Mouse (Mus musculus): Measurements from ENCODE around the gene Ercc6l2.
A peak's percentile ranks its signal among the peaks of the same experiment; 100 is the strongest.
"Not testable (repeated sequence)": the region's sequence is repeated elsewhere in the genome, so short reads cannot be mapped to it uniquely, and the experiment has no call there.

Gene Ercc6l2

DNA sequence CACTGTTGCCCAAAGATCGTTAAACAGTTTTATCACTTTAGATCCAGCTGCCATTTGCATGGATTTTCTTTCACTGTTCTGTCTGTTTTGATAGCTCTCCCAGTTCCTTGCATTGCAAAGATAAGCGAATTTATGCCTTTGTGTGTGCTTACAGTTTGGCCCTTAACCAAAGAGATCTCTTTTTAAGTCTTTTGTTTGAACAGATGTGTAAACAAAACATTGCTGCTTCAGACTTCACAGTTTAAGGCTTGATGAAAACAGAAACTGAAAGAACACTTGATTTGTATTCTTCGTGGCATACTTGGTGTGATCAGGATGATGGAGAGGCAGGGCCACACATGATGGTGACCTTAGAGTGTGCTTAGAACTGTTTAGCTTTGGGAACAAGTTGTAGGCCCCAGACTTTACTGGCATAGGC, 70.5 kb downstream of the Ercc6l2 start:
- no peak for DNase-seq

DNA sequence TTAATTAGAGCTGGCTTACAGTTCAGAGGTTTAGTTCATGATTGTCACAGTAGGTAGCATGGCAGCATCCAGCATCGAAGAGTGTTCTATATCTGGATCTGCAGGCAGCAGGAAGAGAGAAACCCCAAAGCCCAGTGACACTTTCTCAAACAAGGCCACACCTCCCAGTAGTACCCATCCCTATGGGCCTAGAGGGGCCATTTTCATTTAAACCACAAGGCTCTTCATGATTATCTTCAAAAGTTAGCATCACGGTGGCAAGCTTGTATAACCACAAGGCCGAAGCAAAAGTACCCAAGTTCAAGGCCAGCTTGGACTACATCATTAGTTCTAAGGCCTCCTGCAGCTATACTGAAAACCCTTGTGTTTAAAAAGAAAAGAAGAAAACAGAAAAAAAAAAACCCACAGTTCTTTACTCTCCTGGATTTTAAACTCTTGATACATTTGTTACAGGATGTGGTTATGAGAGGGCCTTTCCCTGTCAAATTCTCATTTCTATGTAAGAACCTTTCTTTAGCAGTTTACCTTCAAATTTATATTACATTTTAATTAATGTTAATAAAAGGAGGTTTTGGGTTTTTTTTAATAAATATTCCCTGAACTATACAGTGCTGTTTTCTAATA, 71.5 kb downstream of the Ercc6l2 start:
- no peak for DNase-seq

DNA sequence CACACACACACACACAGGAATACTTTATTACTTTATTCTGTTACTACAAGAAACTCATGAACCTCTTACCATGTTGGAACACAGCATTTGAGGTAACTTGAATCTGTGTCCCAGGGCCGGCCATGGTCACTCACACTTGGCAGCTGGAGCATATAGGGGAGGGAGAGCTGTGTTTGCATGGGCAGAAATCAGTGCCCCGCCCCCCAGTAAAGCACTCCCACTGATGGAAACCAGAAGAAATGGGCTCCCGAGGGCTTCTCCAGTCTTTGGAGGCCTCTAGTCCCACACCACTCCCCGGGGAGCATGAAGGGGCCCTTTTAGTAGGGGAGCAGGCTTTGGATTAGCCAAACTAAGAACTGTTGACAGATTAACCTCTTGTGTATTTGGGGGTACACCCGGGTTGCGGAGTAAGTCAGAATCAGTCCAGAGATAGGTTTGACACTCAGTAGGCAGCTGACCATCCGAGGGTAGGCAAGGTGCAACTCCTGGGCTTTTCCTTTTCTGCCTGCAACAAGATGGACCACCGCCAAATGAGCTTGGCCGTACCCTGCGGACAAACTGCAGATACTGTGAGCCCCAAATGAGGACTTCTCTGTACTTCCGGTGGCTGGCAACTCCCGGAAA, 85.8 kb downstream of the Ercc6l2 start:
- DNase-seq = peak; percentile 27 to 68

DNA sequence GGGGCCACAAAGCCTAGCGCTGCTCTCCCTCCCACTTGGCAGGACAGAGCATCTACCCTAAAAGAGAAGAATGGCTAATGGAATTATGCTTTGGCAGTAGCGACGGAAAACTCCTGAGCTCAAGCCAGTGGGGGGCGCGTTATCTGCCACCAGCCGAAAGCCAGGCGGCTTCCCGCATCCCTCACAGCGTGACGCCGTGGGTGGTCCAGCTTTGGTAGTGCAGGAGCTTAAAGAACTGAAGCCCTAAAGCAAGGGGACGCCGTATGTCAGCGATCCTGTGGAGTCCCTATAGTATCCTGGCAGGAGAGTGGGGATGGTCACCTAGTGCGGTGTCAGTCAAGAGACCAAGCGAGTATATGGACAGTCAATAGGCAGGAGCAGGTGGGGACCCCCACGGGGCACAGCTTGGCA, 86.3 kb downstream of the Ercc6l2 start:
- peak in 1 of 2 experiments; percentile 73 for DNase-seq

GRCm38 (mm10) chr13:63901714-63902597, 86.9 kb downstream of the Ercc6l2 start:
- DNase-seq = peak; percentile 71 to 77

GRCm38 (mm10) chr13:63906516-63906915, 91.5 kb downstream of the Ercc6l2 start:
- DNase-seq = peak; percentile 39 to 57

DNA sequence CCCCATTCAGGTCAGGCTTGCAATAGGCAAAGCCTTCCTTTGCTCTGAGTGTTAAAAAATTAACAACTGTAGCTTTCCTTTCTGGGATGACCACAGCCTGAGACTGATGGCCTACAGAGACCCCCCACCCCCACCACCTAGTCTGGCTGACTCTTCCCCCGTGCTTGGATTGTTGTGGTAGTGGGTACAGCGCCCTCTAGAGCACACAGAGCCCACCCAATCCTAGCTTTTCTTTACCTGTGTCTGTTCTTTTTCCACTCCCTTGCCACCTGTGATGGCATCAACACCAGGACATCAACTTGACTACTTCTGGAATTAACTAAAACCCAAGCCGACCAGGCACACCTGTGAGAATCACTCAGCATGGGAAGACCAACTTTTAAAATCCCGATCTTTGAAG, 92.4 kb downstream of the Ercc6l2 start:
- no peak for DNase-seq

DNA sequence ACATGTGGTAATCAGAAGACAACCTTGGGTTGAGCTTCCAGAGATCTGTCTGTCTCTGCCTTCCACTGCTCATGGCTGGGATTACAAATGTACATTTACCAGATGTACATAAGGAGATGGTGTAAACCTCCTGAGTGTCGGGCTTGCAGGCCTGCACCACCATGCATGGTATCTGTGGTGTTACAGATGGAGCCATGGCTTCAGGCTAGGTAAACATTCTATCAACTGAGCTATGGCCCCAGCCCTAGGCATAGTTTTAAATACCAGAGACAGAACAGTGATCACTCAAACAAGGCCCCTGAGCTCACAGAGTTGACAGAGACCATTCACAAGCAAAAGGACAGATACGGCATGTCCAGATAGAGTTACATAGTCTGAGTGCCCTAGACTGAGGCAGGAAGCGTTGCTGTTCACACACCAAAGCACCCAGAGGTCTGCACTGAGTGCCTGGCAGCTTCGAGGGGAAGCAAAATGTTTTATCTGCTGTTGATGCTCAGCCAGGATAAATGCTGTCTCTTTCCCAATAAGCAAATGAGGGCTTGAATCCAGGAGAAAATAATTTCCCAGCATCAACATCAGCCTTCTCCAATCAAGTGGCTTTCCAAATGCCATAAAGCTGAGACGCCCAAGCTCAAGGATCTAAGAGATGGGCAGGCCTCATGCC, 95.2 kb downstream of the Ercc6l2 start:
- no peak for DNase-seq

- DNase-seq = no peak
These were observed 96.6 kb downstream of the Ercc6l2 start for GRCm38 (mm10) chr13:63911617-63912016.

DNA sequence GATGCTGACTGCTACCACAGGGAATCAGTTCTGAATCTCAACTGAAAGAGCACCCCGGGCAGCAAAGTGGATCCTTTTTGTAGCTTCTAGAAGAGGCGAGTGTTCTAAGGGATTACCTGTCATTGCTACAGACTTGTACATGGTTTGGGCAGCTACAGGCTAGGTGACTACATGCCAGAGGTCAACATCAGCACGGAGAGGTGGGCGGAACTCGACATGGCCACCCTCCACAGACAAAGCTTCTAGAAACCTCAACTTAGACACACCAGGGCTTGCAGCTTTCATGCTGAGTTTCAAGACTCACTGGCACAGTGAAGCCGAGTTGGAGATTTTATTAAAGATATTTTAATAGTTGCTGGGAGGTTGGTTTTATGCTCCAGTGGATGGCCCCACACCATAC, 98.1 kb downstream of the Ercc6l2 start:
- DNase-seq = no peak

DNA sequence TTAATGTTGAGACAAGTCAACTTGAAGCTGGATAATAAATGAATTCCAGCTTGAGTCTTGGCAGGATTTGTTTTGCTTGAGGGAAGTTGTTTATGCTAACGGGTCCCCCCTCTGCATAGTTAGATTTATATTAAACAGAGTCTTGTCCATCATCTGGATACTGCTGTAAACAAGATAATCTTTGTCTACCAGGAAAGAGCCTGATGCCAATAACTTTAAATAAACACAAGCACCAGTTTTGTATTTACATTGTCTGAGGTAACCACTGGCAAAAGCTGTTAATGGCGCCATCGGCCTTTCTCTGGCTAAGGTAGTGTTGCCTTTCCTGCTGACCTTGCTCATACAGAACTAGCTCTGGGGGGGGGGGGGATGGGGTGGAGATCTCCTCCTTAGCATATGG, 100.1 kb downstream of the Ercc6l2 start:
- DNase-seq = no peak

DNA sequence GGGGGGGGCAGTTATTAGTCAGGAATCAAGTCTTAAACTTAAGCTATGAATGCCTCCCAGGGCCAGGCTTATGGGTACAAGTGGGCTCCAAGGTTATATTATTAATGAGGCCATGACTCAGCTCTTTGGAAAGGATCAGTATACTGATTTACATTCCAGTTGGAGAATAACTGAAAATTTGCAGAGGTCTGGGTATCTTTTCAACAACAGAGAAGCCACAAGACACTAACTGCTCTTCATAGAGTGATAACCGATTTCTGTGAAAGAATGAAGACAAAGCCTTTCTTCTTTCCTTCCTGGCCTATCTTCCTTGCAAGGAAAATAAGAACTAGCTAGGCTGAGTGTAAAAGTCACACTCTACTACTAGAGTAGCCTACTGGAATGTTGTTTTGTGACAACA, 100.6 kb downstream of the Ercc6l2 start:
- no peak for DNase-seq

- no peak for DNase-seq
These were observed 101.5 kb downstream of the Ercc6l2 start for GRCm38 (mm10) chr13:63916568-63916967.

- peak; percentile 83 to 85 for DNase-seq
These were observed 102.2 kb downstream of the Ercc6l2 start for GRCm38 (mm10) chr13:63917198-63917767.

GRCm38 (mm10) chr13:63917776-63918621, 103.0 kb downstream of the Ercc6l2 start:
- peak; percentile 66 to 70 for DNase-seq

DNA sequence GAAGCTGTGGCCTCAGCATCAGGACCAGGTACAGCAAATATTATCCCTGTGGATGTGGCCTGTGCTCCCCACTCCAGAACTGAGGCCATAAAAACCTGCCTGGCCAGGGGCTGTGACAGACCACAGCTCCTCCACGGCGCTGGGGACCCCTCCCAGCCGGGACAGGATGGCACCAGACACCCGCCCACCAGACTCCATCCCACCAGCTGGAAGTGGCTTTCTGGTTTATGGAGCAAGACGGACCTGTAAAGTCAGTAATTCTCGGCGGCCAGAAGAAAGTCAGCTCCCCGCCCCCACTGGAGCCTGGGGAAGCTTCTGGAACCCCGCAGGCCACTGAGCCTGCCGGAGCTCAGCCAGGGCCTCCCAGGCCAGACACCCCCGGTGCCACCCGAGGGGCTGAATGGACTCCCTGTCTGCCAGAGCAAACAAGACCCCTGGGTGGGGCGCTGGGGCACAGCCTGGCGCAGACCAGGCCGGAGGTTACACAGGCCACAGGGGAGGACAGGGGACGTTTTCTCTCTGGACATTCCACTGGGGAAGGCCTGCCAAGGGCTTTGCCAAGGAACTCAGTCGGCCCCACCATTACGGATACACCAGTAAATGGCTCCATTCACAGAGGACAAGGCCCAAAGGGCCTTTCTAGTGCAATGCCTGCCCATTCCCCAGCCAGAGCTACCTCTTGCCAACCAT, 103.8 kb downstream of the Ercc6l2 start:
- DNase-seq = peak; percentile 49 to 55

DNA sequence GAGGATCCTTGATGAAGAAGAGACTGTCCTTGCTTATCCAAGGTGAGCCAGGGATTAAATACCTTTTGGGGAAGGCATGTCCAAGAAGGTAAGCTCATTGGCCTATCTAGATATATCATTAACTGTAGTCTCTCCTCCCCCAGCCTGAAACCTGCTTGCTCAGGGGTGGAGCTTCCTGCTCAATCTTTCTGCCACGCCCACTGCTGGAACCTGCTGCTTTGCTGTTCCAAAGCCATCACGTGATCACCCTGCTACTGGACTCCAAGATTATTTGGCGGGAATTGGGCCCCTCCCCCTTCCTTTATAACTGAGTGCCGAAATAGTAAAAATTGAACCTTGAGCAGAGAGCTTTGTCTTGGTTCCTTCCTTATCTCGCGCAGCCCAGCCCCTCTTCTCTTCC, 109.0 kb downstream of the Ercc6l2 start:
- DNase-seq = not testable (repeated sequence)

DNA sequence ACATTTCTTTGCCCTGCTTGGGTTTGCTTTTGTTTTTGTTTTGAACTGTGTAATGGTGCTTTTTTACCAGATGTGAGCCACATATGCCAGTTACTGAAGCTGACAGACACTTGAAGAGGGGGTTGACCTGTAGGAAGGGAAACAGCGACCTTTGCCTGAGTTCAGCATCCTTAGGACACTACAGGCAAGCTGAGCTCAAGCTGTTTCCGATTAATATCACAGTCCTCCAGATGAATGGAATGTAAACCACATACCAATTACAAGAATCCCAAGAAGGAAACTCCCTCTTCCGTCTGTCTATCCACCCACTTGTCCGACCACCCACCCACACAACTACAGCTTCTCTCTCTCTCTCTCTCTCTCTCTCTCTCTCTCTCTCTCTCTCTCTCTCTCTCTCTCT, 112.3 kb downstream of the Ercc6l2 start:
- DNase-seq = no peak

- DNase-seq = peak; percentile 58 to 84
These were observed 114.3 kb downstream of the Ercc6l2 start for GRCm38 (mm10) chr13:63929351-63929750.

- peak; percentile 24 to 45 for DNase-seq
These were observed 115.0 kb downstream of the Ercc6l2 start for GRCm38 (mm10) chr13:63929917-63930515.

DNA sequence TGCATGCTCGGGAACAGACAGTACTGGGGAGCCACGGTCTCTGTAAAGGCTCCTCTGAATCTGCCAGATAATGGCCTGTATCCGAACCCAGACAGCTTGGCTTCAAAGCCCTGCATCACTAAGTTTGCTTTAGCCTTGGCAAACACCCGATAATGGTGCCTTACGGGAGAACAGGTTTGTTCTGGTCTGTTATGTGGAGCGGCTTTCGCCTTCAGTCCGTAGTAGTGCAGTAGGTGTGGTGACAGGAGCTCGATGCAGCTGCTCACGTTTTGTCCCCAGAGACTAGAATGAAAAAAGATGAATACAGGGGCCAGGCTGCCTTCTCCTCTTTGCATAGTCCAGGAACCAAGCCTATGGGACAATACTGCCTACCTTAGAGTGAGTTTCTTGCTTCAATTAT, 115.5 kb downstream of the Ercc6l2 start:
- no peak for DNase-seq
